In the genomic region with DNA sequence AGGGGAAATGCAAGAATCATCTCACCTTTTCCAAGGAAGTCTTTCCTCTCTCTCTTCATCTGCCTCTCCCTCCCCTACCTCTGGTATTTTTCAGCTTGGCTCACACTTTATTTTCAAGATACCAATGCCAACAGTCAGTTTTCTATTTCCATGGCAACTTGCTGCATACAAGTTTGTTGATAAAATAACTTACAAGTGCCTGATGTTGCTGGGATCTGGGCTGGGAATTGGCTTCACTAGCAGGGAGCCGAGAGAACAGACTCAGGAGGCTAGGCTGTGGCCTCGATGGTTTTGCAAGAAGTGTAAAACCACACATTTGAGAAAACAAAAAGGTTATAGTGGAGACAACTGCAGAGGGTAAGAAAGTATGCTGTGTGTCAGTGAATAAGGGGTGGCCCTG, we compare ENCODE assay signal across 26 mouse cellular contexts.
"Had no signal": no experiment of that assay in that cellular context is flagged by ENCODE, and none has a peak within 500 bp of the region (broad histone marks: within the 10 kb centered on the region; RNA-seq: fewer than 3 reads in every experiment).

No protein-coding gene starts in this region.

- ATAC-seq: liver, postnatal 0 days; midbrain, embryonic 13.5 days; midbrain, embryonic 16.5 days had no signal

- H3K4me2 ChIP-seq: kidney, embryonic 15.5 days; limb, embryonic 12.5 days; limb, embryonic 15.5 days; liver, embryonic 11.5 days; lung, embryonic 14.5 days; midbrain, embryonic 13.5 days; neural tube, embryonic 13.5 days; stomach, embryonic 15.5 days had no signal

- H3K27ac ChIP-seq: kidney, embryonic 15.5 days; limb, embryonic 12.5 days; limb, embryonic 15.5 days; liver, embryonic 14.5 days; midbrain, embryonic 10.5 days; midbrain, embryonic 13.5 days; neural tube, embryonic 13.5 days; stomach, embryonic 15.5 days had no signal

- DNase-seq: kidney, adult 8-10 months; kidney, postnatal 10 days; kidney, postnatal 36 days; layer of hippocampus, adult 9-11 months; left cerebral cortex, postnatal 4 days; liver, postnatal 0 days; lung, embryonic 14.5 days; lung, postnatal 10 days; lung, postnatal 36 days; retina, postnatal 1 day; right cerebral cortex, postnatal 25 days; spleen, adult 18-20 months; thymus, adult 18-20 months; thymus, postnatal 36 days had no signal

- H3K9me3 ChIP-seq: kidney, embryonic 15.5 days; limb, embryonic 12.5 days; limb, embryonic 15.5 days; megakaryocyte, embryonic 14.5 days; midbrain, embryonic 10.5 days; midbrain, embryonic 13.5 days; neural tube, embryonic 13.5 days; stomach, embryonic 15.5 days had no signal

- H3K27me3 ChIP-seq: kidney, embryonic 15.5 days; limb, embryonic 12.5 days; limb, embryonic 15.5 days; megakaryocyte, embryonic 14.5 days; midbrain, embryonic 13.5 days; neural tube, embryonic 13.5 days; stomach, embryonic 15.5 days had no signal

- H3K9ac ChIP-seq: kidney, embryonic 15.5 days; limb, embryonic 12.5 days; limb, embryonic 15.5 days; liver, embryonic 14.5 days; liver, postnatal 0 days; lung, embryonic 14.5 days; midbrain, embryonic 13.5 days; neural tube, embryonic 13.5 days; stomach, embryonic 15.5 days had no signal

- H3K4me1 ChIP-seq: kidney, embryonic 15.5 days; limb, embryonic 12.5 days; limb, embryonic 15.5 days; megakaryocyte, embryonic 14.5 days; stomach, embryonic 15.5 days had no signal

- H3K36me3 ChIP-seq: kidney, embryonic 15.5 days; limb, embryonic 12.5 days; limb, embryonic 15.5 days; midbrain, embryonic 10.5 days; midbrain, embryonic 13.5 days; neural tube, embryonic 13.5 days; stomach, embryonic 15.5 days had no signal

- H3K4me3 ChIP-seq: kidney, embryonic 15.5 days; limb, embryonic 12.5 days; limb, embryonic 15.5 days; megakaryocyte, embryonic 14.5 days; midbrain, embryonic 10.5 days; midbrain, embryonic 13.5 days; myocyte; neural tube, embryonic 13.5 days; stomach, embryonic 15.5 days had no signal
